Mouse (Mus musculus): ENCODE data around the gene Phf3.
"Not testable (repeated sequence)": the region's sequence is repeated elsewhere in the genome, so short reads cannot be mapped to it uniquely, and the experiment has no call there.

Gene Phf3

DNA sequence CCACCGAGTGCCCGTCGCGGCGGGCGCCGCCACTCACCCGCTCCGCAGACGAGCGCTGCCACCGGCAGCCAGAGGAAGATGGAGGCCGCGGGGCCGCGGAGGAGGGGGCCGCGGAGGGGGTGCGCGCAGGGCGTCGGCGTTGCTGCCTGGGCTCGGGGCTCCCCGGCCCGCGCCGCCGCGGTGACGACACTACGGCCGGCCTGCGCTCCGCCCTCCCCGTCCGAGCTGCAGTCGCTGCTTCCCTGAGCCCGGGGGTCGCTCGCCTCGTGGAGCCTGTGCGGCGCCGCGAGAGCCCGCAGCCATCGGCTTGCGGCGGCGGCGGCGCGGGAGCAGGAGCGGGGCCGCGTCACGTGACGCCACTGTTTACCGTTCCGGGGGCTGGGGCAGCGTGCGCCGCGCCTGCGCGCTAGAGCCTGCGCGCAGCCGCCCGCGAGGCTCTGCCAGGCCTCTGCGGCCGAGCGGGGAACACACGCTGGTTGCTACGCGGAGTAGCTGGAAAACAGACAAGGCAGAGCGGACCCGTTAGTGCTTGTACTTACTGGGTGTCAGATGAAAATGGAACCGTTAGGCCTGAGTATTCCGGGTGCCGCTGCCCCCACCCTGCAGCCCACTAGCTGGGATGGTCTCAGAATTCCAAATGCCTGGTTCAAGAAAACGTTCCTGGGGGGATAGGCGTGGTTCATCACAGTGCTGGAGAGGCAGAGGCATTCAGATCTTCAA, at the start of gene Phf3:
Gene Phf3 (minus strand): TSS at position 381 of the 720 bp plus-strand sequence.
- peak; percentile 89 for DNase-seq (ENCODE audit: low spot score)

DNA sequence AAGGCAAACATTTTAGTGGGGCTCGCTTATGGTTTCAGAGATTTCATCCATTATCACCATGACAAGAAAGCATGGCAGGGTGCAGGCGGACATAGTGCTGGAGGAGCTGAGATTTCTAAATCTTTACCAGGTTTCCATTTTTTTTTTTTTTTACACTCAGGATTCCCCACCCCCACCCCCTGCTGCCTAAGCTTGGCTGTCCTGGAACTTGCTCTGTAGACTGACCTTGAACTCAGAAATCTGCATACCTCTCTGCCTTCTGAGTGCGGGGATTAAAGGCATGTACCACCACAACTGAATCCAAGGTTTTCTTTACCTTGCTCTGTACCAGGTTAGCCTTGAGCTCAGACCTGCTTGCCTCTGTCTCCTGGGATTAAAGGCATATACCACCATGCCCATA, 48.5 kb upstream of the Phf3 start:
- no peak for DNase-seq (ENCODE audit: low spot score)

DNA sequence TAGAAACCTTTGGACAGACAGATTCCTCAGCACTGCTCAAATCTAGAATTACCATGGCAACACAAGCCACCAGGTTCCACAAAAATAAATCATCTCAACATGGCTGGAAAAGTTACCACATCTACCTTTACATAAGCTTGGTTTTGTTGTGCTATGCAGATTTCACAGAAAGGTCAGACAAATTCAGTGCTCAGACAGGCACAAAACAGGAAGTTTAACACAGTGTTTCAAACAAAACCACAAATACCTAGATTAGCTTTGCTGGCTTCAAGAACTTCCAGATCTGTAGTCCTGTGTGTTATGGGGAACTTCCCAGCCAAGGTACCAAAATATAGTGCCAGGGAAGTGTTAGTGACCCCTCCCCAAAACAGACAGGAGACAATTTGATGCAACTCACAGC, 47.5 kb upstream of the Phf3 start:
- DNase-seq (ENCODE audit: low spot score) = no peak

DNA sequence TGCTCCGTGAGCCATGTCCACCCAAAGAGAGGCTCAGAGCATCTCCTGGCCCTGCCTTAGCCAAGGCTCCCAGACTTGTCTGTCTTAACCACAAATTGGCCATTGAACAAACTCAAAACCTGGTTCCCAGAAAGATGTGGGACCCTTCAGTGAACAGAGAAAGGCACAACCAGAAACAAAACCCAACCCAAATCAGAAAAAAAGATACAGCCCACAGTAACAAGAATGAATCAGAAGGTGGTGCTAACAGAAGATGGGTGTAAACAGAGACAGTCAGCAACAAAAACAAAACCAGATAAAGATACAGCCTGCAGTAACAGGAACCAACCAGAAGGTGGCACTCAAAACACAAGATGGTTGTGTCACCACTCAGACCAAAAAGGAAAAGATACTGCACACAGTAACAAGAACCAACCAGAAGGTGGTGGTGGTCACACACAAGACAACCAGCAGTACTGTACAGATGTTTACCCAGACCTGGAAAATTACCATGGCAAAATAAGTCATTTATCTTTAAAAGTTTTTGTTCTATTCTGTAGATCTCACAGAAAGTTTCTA, 47.0 kb upstream of the Phf3 start:
- no peak for DNase-seq (ENCODE audit: low spot score)

DNA sequence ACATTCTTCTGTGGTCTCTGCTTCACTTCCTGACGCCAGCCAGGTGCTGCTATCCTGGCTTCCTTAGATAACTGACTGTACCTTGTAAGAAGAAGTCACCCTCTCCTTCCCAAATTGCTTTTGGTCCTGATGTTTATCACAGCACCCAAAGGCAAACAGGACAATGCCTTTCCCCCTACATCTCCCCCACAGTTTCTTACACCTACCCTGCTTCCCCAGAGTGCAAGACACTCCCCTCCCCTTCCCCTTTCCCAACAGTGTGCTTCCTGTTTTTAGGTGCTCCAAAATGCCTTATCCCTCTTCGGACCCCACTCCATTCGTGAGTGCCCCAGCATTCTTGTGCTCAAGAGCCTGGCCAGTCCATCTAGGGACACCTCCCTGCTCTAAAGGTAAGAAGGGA, 36.5 kb upstream of the Phf3 start:
- DNase-seq (ENCODE audit: low spot score) = no peak

DNA sequence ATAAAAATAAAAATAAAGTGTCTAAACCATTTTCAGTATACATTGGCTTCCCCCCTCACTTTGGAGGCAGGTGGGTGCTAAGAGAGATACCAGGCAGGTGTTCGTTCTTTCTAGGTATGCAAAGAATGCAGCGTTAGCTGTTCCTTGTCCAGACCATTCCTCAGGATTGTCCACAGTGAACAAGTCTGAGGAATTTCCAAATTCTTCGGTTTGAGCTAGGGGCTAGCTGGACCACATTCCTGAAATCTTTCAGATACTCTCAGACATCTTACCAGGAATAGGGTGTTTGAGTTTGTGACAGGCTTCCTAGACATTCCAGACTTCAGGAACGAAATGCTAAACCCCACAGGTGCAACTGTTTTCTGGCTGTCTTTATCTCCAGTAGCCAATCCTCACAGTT, 35.1 kb upstream of the Phf3 start:
- no peak for DNase-seq (ENCODE audit: low spot score)

DNA sequence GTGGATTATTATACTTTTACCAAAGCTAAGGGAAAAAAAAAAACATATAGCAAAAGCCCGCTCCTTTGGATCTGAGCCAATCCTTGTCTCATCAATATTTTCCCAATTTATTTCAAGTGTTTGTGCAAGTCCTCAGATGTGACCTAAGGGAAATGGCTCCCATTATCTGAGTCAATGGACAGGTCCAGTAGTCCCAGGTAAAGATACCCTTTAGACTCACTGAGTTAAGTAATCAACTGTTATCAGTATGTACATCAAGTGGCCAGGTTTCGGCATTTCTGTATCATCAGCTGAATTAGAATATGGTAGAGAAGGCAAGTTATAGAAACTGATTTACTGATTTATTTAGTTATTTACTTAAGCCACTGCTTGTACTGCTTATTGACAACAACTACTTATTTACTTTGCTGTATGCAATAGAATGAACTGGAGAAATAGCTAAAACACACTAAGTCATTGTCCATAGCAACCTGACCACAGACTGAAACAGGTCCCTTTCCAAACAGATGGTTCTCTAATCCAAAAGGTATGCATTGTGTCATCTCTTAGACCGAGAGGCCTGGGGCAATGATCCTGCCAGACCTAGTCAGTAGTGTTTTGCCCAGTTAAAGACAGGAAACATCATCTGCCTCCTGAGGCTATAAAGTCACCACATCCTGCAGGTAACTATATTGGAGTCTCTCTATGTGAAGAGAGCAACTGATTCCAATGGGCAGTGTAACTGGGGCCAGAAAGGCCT, 29.9 kb upstream of the Phf3 start:
- DNase-seq (ENCODE audit: low spot score) = no peak

DNA sequence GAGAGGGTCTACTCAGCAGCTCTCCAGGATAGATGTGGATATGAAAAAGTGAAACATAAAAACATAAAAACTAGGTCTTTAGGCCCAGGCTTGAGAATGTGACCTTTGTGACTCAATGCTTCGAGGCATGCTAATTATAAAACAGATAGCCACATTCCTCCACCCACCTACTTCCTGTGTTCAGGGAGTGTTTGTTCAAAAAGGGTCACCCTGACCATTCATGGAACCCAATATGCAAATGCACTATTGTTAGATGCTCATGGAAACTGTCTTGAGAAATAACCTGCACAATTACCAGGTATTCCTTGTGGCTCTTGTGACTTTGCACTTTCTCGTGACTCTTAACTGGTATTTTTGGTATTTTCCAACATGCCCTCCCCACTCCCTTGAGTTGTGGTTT, 25.0 kb upstream of the Phf3 start:
- no peak for DNase-seq (ENCODE audit: low spot score)

DNA sequence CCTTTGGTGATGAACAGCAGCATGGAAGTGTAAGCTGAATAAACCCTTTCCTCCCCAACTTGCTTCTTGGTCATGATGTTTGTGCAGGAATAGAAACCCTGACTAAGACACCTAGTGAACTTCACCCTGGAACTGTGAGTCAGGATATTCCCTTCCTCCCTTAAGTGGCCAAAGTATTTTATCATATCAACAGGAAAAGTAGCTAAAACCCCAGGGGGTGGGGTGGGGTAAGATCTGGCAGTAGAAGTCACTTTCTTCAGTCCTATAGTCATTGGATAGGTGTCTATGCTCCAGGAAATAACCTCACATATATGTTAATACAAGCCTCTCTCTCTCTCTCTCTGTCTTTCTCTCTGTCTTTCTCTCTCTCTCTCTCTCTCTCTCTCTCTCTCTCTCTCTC, 21.6 kb upstream of the Phf3 start:
- not testable (repeated sequence) for DNase-seq (ENCODE audit: low spot score)

DNA sequence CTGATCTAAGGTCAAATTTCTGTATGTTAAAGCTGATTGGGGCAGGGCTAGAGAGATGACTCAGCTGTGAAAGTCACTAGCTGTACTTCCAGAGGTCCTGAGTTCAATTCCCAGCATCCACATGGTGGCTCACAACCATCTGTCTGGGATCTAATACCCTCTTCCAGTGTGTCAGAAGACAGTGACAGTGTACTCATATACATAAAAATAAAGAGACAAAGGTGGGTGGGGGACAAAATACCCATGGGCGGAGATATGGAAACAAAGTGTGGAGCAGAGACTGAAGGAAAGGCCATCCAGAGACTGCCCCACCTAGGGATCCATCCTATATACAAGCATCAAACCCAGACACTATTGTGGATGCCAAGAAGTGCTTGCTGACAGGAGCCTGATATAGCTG, 10.1 kb upstream of the Phf3 start:
- not testable (repeated sequence) for DNase-seq (ENCODE audit: low spot score)

DNA sequence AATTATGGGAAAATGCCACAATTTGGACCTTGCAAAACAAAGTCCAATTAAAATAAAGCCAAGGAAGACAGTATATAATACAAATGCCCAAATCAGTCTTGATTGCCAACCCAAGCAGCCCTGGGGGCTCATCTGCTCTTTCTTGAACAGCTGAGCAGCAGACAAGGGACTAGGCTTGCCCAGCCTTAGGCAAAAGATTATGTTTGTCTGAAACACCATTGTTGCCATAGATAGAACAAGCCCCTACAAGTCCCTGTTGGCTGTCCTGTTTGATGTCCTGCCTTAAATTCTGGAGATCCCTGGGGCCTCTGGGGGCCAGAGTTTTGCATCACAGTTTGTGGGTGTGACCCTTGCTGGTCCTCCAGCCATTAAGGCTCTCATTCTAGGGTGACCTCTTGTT, 2.0 kb upstream of the Phf3 start:
- no peak for DNase-seq (ENCODE audit: low spot score)

DNA sequence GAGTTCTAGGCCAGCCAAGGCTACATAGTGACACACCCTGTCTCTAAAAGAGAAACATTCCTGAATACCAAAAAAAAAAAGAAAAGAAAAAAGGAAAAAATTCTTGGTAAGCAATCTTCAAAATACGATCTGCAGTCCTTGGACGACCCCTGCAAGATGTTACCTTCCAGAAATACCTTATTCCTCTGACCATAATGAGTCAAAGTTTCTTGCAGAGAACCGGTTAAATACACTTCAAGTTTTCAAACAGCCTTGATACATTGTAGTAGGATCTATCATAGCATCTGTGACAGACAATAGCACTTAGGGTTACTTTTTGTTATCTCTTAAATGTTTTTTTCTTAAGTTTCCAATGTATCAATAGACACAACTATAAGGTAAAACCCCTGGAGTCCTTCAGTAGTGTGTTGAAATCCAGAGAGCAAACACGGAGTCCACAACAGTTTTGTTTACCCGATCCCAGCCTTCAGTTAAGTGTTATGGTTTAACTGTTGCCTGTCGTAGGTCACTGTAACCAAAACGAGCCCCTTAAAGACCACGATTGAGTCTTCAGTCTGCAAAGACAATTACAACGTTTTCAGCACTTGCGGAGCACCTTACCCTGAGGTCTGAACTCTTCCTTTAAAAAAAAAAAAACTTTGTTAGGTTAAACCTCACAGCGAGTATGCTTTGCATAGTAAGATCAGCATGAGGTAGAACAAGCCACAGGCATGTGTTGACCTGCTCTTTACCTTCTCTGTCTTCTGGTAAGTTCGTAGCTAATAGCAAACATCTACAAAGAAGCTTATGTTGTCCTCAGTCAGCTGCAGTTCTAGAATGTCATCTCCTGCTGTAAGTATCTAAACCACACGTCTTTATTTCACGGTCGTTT, 775 bp upstream of the Phf3 start:
- no peak for DNase-seq (ENCODE audit: low spot score)

DNA sequence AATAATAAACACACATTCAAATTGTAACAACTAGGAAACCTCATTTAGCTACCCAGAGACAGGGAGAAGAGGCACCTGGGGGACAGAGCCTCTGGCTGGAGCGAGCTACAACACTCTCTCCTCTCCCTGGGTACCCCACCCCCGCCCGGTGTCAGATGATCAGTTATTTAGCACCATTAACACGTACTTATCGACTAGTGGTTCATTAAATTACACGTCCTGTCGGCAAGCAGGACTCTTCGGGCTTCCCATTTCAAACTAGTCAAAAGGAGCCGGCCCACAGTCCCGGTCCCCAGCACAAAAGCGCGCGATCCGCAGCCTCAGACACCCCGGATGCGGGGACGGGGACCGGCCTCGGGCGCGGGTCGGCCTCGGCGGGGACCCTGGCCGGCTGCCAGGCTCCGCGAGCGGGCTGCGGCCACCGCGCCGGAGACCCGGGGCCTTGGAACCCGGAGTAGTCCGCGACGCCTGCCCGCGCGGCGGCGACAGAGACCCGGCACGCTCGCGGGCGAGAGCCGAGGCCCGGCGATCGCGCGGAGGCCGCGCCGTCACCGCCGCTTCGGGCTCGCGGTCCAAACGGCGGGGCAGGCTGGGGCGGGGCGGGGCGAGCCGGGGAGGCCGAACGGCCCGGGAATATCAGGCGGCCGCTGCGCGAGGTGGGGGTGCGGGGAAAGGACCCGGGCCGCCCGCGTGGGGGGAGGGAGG, 733 bp downstream of the Phf3 start:
- peak; percentile 5 for DNase-seq (ENCODE audit: low spot score)

DNA sequence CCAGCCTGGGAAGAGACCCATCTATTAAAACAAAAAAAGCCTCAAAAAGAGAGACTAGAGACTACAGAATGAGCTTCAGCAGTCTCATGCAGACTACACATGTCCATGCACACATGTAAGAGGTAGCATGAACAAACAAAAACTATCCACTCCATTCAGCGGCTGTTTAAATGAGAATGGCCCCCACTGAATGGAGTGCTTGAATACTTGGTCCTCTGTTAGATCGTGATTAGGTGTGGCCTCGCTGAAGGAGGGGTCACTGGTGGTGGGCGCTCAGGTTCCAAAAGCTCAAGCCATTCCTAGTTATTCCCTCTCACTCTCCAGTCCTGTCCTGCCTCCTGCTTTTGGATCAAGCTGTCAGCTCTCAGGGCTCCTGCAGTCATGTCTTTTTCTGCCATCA, 5.9 kb downstream of the Phf3 start:
- no peak for DNase-seq (ENCODE audit: low spot score)

DNA sequence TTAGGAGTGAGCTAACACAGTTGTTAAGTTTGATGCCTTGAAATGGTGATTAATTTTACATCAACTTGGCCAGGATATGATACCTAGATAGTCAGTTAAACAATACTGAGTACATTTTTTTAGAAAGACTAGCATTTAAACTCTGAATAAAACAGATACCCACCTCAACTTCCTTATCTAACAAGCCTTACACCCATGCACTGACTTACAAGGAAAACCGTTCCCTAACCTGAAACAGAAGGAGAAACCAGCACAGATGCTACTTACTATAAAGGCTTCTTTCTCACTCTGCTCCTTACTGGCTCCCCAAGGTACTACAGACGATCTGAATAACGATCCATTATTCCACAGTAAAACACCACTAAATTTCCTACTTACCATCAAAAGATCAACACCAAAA, 21.2 kb downstream of the Phf3 start:
- DNase-seq (ENCODE audit: low spot score) = no peak

DNA sequence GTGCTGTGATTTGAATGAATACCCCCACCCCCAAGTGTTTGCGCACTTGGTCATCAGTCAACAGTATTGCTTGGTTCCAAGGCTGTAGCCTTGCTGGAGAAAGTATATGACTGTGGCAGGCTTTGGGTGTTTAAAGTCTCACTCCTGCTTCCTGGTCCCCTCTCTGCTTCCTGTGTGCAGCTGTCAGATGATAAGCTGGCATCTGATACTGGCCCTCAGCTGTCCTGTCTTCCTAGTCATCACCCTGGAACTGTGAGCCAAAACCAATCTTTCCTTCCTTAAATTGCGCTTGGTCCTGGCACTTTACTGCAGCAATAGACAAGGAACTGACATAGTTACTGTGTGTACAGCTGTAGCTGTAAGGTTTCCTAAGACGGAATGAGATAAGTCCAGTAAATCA, 21.8 kb downstream of the Phf3 start:
- DNase-seq (ENCODE audit: low spot score) = no peak

DNA sequence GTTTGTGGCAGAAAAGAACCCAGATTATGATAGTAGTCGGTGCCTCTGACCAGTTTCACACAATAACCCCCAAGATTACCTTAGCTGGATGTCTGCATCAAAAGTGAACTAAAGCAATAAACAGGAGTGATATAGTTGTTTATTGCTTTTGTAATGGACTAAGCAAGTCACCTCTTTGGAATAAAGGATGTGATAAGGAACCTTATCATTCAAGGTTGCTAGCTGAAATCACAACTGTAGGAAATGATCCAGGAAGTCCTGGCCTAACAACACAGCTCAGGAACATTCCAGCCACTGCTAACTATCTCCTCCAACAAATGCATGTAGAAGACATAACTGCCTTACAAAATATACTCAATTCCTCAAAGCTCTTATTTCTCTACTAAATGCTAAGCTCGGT, 22.8 kb downstream of the Phf3 start:
- DNase-seq (ENCODE audit: low spot score) = no peak

DNA sequence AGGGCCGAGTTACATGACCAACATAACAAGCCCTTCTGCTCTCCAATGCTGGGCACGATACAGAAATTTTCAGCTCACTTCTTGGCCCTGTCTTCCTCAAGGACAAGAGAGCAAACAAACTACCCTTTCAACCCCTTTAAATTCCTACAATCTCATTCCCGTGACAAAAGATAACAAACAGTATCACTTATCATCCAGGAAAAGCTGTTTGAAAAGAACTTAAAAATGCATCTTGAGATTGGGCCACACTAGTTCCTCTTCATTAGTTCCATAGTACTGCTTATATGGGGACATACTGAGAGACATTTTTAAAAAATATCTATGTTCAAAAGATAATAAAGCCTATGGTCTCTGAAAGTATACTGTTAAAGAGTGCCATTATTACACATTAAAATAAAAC, 23.8 kb downstream of the Phf3 start:
- DNase-seq (ENCODE audit: low spot score) = no peak

DNA sequence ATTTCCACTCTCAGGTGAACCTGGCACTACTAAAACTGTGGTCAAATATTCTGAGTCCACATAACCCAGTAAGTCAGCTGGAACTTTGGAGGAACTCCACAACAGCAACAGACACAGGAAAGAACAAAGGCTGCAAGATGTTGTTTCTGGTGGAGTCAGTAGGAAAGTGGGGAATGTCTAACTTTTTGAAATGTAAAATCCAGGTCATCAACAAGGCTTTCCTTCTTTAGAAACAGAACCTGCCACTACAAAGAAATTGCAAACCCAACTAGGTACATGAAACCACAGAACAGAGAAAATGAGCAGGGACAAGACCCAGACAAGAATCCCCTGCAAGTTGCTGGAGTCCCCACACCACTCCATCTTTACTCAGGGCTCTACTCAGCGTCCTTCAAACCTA, 26.0 kb downstream of the Phf3 start:
- no peak for DNase-seq (ENCODE audit: low spot score)

DNA sequence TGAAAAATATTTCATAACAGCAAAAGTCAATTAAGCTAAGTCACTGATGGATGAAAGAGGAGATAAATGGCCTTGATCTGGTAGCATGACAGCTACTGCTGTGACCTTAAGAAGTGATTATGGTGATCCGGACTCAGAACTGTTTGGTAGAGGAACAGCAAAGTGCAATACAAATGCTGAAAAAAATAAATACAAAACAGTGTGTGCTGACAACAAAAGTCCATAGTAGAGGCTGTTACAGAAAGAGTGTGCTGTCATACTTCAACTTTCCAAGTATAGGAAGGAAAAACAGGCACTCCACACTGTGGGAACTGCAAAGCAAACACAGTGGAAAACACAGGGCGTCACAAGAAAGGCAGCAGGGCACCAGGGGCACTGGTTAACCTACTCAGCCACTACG, 34.1 kb downstream of the Phf3 start:
- DNase-seq (ENCODE audit: low spot score) = no peak

DNA sequence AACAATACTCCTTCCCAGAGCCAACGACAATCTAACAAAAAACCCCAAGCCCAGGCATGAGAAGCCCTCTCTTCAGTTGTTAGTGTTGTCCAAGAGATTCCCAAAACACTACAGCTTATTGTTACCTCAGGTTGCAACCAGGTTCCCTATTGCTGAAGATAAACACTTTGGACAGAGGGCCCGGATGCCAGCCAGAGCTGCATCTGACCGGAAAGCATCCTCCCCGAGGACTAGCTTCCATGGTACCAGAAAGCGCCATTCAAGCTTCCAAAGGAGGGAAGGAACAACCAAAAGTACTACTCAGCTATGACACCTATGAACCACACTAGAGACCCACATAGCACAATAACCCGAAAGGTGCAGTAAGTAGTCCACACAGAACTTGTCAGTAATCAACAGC, 38.2 kb downstream of the Phf3 start:
- no peak for DNase-seq (ENCODE audit: low spot score)

DNA sequence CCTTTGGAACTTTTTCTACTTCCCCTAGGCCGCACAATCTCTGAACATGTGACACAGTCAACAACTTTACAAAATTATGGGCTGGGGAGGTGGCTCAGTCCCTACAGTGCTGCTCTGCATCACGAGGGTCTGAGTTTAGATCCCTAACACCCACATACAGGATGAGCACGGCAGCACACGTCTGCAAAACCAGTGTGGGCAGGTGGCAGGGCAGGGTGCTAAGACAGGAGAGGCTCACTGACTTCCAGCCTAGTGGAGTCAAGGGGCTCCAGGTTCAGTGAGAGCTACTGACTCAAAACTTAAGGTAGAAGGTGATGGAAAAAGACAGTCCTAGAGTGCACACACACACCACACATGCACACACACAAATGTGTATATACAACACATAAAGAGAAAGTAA, 40.9 kb downstream of the Phf3 start:
- DNase-seq (ENCODE audit: low spot score) = no peak
